Mouse (Mus musculus): Measurements from ENCODE around the gene Cgrrf1. TPM values are rescaled to one million over a fixed set of nuclear protein-coding genes. Genes with fewer than 3 reads are reported as not detected.
A peak's percentile ranks its signal among the peaks of the same experiment; 100 is the strongest.

Gene Cgrrf1
- polyA plus RNA-seq, 1 experiment from 2014 or later: 24.4 TPM

- ATAC-seq (ENCODE audit: low read depth): peak; percentile 73
- WGBS: under 1% methylated on average over 44 of the region's 54 CpGs
These were observed 50.6 kb downstream of the Cgrrf1 start, which contains the start of gene Samd4 for GRCm38 (mm10) chr14:46882431-46883067. TSS of gene Samd4 (plus strand) at chr14:46882854.

DNA sequence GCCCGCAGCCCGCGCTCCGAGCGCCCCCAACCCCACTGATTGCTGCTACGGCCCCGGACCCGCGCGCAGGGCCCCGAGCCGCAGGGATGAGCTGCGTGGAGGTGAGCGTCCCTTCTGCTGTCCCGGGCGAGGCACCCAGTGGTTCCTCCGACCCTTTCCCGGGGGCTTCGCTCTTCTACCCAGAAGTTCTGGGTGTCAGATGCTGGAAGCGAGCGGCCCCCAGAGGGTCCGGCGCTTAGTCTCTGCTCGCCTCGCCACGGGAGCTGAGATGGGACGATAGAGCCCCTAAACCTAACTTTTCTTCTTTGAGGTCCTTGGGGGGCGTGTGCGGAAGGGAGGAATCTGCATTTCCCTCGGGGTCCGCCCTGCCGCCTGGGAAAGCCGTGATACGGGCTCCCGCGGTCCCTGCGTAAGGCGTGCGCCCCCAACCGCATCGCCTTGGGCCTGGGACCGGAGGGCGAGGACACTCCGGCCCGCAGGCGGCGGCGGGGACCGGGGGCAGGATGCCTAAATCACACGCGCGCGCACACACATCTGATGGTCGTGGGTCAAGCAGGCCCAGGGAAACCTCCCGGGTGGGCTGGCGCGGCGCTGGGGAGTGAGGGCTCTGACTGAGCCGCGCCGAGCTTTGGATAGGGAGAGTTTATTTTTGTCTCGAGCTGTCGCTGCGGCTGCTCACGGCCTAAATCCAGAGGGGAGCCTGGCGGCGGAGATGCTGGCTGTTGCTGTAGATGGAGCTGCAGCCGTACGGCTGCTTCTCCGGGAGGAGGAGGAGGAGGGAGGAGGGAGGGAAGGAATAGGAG, 51.3 kb downstream of the Cgrrf1 start:
- ATAC-seq (ENCODE audit: low read depth): peak; percentile 29
- under 1% methylated on average over 60 of the region's 70 CpGs for WGBS

More at GRCm38 (mm10) chr14:46882431-46883067, 50.6 kb downstream of the Cgrrf1 start, which contains the start of gene Samd4:
- Histone ChIP-seq H3K4me1 (replicated peaks) (peaks cover 31% of the 10 kb centered on the region), H3K27ac (replicated peaks) (peak within 1 kb of the TSS; percentile 61), H3K36me3 (no peaks in the 10 kb centered on the region), H3K27me3 (peaks cover 19% of the 10 kb centered on the region), H3K4me3 (peak within 1 kb of the TSS; percentile 67), H3K9ac (peak within 1 kb of the TSS; percentile 69), H3K4me2 (peak within 1 kb of the TSS; percentile 99), H3K9me3 (no peaks in the 10 kb centered on the region)

GRCm38 (mm10) chr14:46883871-46884441, 52.0 kb downstream of the Cgrrf1 start:
- peaks cover 19% of the 10 kb centered on the region for H3K27me3 ChIP-seq
- peak overlapping the region; percentile 79 for H3K27ac ChIP-seq (replicated peaks)
- H3K9me3 ChIP-seq: no peaks in the 10 kb centered on the region
- H3K4me1 ChIP-seq (replicated peaks): peaks cover 31% of the 10 kb centered on the region
- H3K4me2 ChIP-seq: peak overlapping the region; percentile 99
- H3K4me3 ChIP-seq: peak overlapping the region; percentile 67
- H3K36me3 ChIP-seq: no peaks in the 10 kb centered on the region
- ATAC-seq (ENCODE audit: low read depth): peak; percentile 11
- peak overlapping the region; percentile 69 for H3K9ac ChIP-seq
- 0% methylated on average over 27 of the region's 29 CpGs for WGBS

More for the DNA sequence above, 51.3 kb downstream of the Cgrrf1 start:
- peak overlapping the region; percentile 61 for H3K27ac ChIP-seq (replicated peaks)
- H3K36me3 ChIP-seq: no peaks in the 10 kb centered on the region
- H3K27me3 ChIP-seq: peaks cover 19% of the 10 kb centered on the region
- peaks cover 31% of the 10 kb centered on the region for H3K4me1 ChIP-seq (replicated peaks)
- no peaks in the 10 kb centered on the region for H3K9me3 ChIP-seq
- peak overlapping the region; percentile 69 for H3K9ac ChIP-seq
- H3K4me3 ChIP-seq: peak overlapping the region; percentile 67
- H3K4me2 ChIP-seq: peak overlapping the region; percentile 99

DNA sequence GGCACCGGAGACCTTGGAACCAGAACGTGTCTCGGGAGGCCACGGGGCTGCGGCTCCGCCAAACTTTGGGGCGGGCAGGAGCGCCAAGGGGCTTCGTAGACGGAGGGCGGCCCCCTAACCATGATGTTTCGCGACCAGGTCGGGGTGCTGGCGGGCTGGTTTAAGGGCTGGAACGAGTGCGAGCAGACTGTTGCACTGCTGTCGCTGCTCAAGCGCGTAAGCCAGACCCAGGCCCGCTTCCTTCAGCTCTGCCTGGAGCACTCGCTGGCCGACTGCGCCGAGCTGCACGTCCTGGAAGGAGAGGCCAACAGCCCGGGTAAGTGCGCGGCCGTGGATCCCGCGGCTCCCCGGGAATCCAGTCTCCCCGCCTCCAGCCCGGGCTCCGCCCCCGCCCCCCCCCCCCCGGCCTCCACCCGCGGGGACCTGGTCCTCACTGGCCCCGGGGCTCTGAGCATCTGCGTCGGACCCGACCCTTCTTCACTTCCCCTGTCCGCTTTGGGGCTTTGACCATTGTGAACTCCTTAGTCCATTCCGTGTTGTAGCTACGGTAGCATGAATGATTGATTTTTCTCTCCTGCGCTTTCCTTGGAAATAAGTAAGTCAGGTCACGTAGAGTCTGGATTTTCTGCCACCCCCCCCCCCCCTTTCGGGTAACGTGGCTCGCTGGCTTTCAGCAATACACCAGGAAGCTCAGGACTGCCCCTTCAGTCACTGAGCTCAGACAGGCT, 52.9 kb downstream of the Cgrrf1 start:
- H3K4me3 ChIP-seq: peak overlapping the region; percentile 67
- 2% methylated on average over 38 of the region's 52 CpGs for WGBS
- peak; percentile 63 for ATAC-seq (ENCODE audit: low read depth)
- peak overlapping the region; percentile 79 for H3K27ac ChIP-seq (replicated peaks)
- peak overlapping the region; percentile 99 for H3K4me2 ChIP-seq
- no peaks in the 10 kb centered on the region for H3K9me3 ChIP-seq
- H3K4me1 ChIP-seq (replicated peaks): peaks cover 31% of the 10 kb centered on the region
- peak overlapping the region; percentile 69 for H3K9ac ChIP-seq
- H3K27me3 ChIP-seq: peaks cover 17% of the 10 kb centered on the region
- H3K36me3 ChIP-seq: no peaks in the 10 kb centered on the region

DNA sequence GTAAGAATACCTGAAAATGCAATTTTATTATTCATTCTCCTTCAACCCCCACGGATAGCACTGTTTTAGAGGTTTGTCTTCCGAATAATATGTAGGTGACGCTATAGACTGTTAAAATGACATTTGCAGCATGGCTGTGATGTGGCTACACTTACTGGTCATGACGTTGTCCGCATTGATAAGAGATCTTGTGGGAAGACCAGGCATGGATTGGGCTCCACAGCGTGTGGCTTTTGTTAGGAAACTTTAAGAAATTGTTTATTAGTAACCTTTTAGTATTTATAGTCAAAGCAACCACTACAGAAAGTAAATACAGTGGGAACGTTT, 53.5 kb downstream of the Cgrrf1 start:
- Histone ChIP-seq H3K4me2 (peak overlapping the region; percentile 99), H3K4me3 (peak overlapping the region; percentile 67), H3K9ac (peak overlapping the region; percentile 69), H3K27ac (replicated peaks) (peak overlapping the region; percentile 79; the same call in 1 of the 2 replicates), H3K4me1 (replicated peaks) (peaks cover 31% of the 10 kb centered on the region), H3K9me3 (no peaks in the 10 kb centered on the region), H3K36me3 (no peaks in the 10 kb centered on the region), H3K27me3 (peaks cover 15% of the 10 kb centered on the region)
- WGBS: 1% methylated on average over 7 of the region's 7 CpGs
- no peak; the same call in none of the 2 replicates for ATAC-seq (ENCODE audit: low read depth)

DNA sequence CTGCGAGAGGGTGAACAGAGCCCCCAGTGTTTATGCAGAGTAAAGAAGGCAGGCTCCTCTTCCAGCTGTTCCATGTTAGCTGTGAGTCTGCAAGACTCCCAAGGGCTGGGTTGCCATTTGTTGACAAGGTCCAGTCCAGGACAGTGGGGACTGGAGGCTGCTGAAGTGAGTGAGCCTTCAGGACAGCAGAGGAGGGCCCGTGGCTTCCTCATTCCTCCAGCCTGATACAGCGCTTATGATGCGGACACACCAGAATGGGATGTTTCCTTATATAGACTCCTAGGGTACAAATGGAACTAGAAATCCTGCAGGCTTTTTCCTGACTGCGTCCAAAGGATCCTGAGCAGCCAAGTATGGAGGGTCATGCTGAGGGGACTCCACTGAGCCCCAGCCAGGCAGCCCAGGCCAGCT, 54.0 kb downstream of the Cgrrf1 start:
- peak overlapping the region; percentile 67 for H3K4me3 ChIP-seq
- peak overlapping the region; percentile 99 for H3K4me2 ChIP-seq
- no peaks in the 10 kb centered on the region for H3K9me3 ChIP-seq
- 32% methylated on average over 5 of the region's 5 CpGs for WGBS
- H3K27me3 ChIP-seq: peaks cover 15% of the 10 kb centered on the region
- no peaks in the 10 kb centered on the region for H3K36me3 ChIP-seq
- H3K9ac ChIP-seq: peak overlapping the region; percentile 69
- peak overlapping the region; percentile 79; the same call in 1 of the 2 replicates for H3K27ac ChIP-seq (replicated peaks)
- H3K4me1 ChIP-seq (replicated peaks): peaks cover 31% of the 10 kb centered on the region
- no peak for ATAC-seq (ENCODE audit: low read depth)

DNA sequence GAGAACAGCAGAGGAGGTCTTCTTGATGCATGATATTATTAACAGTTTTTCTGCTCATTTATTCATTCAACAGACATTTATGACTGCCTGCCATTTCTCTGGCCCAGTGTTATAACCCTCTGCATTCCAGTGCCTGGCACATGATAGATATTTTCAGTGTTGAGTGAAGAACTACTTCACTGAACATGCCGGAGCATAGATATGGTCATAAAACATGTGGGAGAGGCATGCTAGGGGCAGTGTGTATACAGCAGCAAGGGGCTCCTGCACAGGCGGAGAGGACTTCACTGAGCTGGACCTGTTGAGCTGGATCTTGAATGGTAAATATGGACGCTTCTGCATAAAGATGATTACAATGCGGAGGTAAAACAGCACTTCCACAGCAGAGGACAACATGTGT, 57.2 kb downstream of the Cgrrf1 start:
- no peak for ATAC-seq (ENCODE audit: low read depth)
- H3K9me3 ChIP-seq: no peaks in the 10 kb centered on the region
- WGBS: 91% methylated on average over 4 of the region's 4 CpGs
- no peak overlapping the region for H3K4me2 ChIP-seq
- H3K4me1 ChIP-seq (replicated peaks): peaks cover 13% of the 10 kb centered on the region
- H3K36me3 ChIP-seq: no peaks in the 10 kb centered on the region
- no peak overlapping the region for H3K9ac ChIP-seq
- no peak overlapping the region for H3K27ac ChIP-seq (replicated peaks)
- no peaks in the 10 kb centered on the region for H3K27me3 ChIP-seq
- no peak overlapping the region for H3K4me3 ChIP-seq

- 91% methylated on average over 10 of the region's 10 CpGs for WGBS
- H3K4me3 ChIP-seq: no peak overlapping the region
- H3K4me2 ChIP-seq: no peak overlapping the region
- ATAC-seq (ENCODE audit: low read depth): no peak
- no peaks in the 10 kb centered on the region for H3K4me1 ChIP-seq (replicated peaks)
- H3K9ac ChIP-seq: no peak overlapping the region
- H3K9me3 ChIP-seq: no peaks in the 10 kb centered on the region
- H3K36me3 ChIP-seq: no peaks in the 10 kb centered on the region
- no peaks in the 10 kb centered on the region for H3K27me3 ChIP-seq
- no peak overlapping the region for H3K27ac ChIP-seq (replicated peaks)
These were observed 62.0 kb downstream of the Cgrrf1 start for GRCm38 (mm10) chr14:46893961-46894360.

DNA sequence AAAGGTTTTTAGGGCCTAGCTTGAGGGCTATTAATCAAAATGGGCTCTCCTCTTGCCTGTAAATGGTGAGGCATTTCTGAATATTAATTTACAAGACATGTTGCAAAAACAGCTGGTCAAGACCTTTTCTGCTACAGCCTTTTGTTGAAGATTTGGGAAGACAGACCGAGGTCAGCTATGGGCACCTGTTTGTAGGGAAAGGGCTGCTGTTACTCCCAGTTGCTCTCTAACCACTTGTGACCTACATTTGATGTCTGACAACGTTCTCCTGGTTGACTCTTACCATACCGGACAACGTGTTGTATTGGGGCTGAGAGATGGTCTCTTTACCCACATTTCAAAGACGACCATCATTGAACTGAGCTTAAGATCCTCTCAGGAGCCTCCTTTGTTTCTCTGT, 66.0 kb downstream of the Cgrrf1 start:
- H3K27me3 ChIP-seq: no peaks in the 10 kb centered on the region
- no peak overlapping the region for H3K4me3 ChIP-seq
- WGBS: 84% methylated on average over 5 of the region's 5 CpGs
- H3K27ac ChIP-seq (replicated peaks): no peak overlapping the region
- no peaks in the 10 kb centered on the region for H3K9me3 ChIP-seq
- no peaks in the 10 kb centered on the region for H3K36me3 ChIP-seq
- no peak overlapping the region for H3K9ac ChIP-seq
- H3K4me1 ChIP-seq (replicated peaks): no peaks in the 10 kb centered on the region
- no peak overlapping the region for H3K4me2 ChIP-seq
- no peak for ATAC-seq (ENCODE audit: low read depth)

DNA sequence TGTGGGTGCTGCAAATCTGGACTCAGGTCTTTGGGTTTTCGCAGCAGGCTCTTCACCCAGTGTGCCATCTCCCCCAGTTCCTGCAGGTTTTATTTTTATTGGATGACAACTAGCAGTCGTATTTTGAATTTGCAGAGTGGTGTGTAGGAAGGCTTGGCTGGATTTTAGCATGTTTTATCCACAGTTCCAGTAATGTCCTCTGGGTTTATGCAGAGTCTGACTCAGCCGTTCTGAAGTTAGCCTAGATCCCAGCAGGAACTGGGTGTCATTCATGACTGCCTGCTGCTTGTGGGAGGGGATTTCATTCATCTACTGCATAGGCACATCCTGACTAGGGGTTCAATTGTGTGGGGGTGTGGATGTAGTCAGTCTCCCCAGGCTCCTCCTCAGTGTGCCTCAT, 66.7 kb downstream of the Cgrrf1 start:
- Histone ChIP-seq H3K9me3 (no peaks in the 10 kb centered on the region), H3K36me3 (no peaks in the 10 kb centered on the region), H3K4me1 (replicated peaks) (no peaks in the 10 kb centered on the region), H3K9ac (no peak overlapping the region), H3K4me2 (no peak overlapping the region), H3K4me3 (no peak overlapping the region), H3K27me3 (no peaks in the 10 kb centered on the region), H3K27ac (replicated peaks) (no peak overlapping the region)
- ATAC-seq (ENCODE audit: low read depth): no peak
- 49% methylated on average over 3 of the region's 3 CpGs for WGBS

- H3K9ac ChIP-seq: no peak overlapping the region
- no peak overlapping the region for H3K4me3 ChIP-seq
- H3K9me3 ChIP-seq: no peaks in the 10 kb centered on the region
- no peak overlapping the region for H3K4me2 ChIP-seq
- H3K4me1 ChIP-seq (replicated peaks): no peaks in the 10 kb centered on the region
- no peak for ATAC-seq (ENCODE audit: low read depth)
- H3K27ac ChIP-seq (replicated peaks): no peak overlapping the region
- no peaks in the 10 kb centered on the region for H3K36me3 ChIP-seq
- H3K27me3 ChIP-seq: no peaks in the 10 kb centered on the region
- 92% methylated on average over 9 of the region's 9 CpGs for WGBS
These were observed 70.7 kb downstream of the Cgrrf1 start for GRCm38 (mm10) chr14:46902498-46903087.
